Mouse (Mus musculus): Measurements from ENCODE around the gene Myadml2. TPM values are rescaled to one million over a fixed set of nuclear protein-coding genes. Genes with fewer than 3 reads are reported as not detected.
A peak's percentile ranks its signal among the peaks of the same experiment; 100 is the strongest.

The Myadml2 gene
- total and polyA plus RNA-seq, 2 experiments from 2014 or later: 1.5 to 3.2 TPM

DNA sequence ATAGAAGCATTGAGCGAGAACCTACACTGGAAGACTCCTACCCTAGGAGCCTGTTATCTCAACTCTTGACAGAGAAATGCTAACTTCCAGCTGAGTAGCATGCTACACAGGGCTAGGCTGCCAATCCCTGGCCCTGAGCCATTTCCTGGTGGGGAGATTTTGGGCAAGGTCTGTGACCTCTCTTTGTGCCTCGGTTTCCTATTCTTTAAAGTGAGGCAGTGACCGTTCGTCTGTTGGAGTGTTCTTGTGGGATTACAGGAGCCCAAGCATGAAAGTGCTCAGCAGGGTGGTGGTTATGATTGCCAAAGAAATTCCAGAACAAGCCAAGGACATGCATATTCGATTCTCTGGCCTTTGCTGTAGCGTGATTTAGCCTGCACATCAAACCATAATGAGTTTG lies 14.8 kb upstream of the Myadml2 start:
- WGBS: 37% methylated on average over 6 of the region's 6 CpGs
- H3K36me3 ChIP-seq (ENCODE audit: insufficient read depth): no peaks in the 10 kb centered on the region
- no peak overlapping the region for H3K4me2 ChIP-seq (ENCODE audit: low read depth)
- H3K4me1 ChIP-seq (ENCODE audit: insufficient read depth): no peaks in the 10 kb centered on the region
- no peak for DNase-seq
- no peak for ATAC-seq
- H3K27me3 ChIP-seq (ENCODE audit: insufficient read depth, low read length): peaks cover 53% of the 10 kb centered on the region
- H3K9ac ChIP-seq: no peak overlapping the region
- H3K4me3 ChIP-seq (ENCODE audit: low read depth, low read length): no peak overlapping the region
- H3K27ac ChIP-seq (ENCODE audit: low read depth, low read length): no peak overlapping the region
- H3K9me3 ChIP-seq (ENCODE audit: low read length): no peaks in the 10 kb centered on the region
- TF ChIP-seq CTCF (IDR thresholded peaks at IDR 0.05; ENCODE audit: low read depth): no peak

DNA sequence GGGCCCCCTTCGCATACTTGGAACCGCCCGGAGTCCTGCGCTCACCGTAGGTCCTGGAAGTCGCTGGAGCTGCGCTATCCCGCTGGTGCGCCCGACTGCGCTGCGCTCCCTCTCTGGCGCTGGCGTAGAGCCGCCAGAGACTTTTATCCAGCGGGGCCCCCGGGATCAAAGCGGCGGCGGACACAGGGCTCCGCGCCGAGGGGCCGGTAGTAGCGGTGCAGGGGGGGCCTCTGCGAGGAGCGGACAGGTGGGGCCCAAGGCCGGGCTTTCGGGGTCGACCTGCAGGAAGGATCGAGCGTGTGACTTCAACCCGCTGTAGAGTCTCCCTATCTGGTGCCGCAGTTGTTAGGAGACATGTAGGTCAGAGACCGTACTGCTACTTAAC lies 13.1 kb upstream of the Myadml2 start, which contains the start of gene Notum:
Gene Notum (minus strand): TSS at position 100 of the 385 bp plus-strand sequence.
- H3K27me3 ChIP-seq (ENCODE audit: insufficient read depth, low read length): peaks cover 64% of the 10 kb centered on the region
- TF ChIP-seq CTCF (IDR thresholded peaks at IDR 0.05; ENCODE audit: low read depth): no peak
- no peaks in the 10 kb centered on the region for H3K9me3 ChIP-seq (ENCODE audit: low read length)
- DNase-seq: no peak
- no peaks in the 10 kb centered on the region for H3K36me3 ChIP-seq (ENCODE audit: insufficient read depth)
- H3K4me2 ChIP-seq (ENCODE audit: low read depth): peak within 1 kb of the TSS; percentile 58
- WGBS: 1% methylated on average over 35 of the region's 35 CpGs
- H3K27ac ChIP-seq (ENCODE audit: low read depth, low read length): no peak within 1 kb of the TSS
- peak; percentile 16; the same call in 1 of the 2 replicates for ATAC-seq
- peak within 1 kb of the TSS; percentile 38 for H3K4me3 ChIP-seq (ENCODE audit: low read depth, low read length)
- H3K4me1 ChIP-seq (ENCODE audit: insufficient read depth): no peaks in the 10 kb centered on the region
- peak within 1 kb of the TSS; percentile 37; the same call in 1 of the 2 replicates for H3K9ac ChIP-seq

DNA sequence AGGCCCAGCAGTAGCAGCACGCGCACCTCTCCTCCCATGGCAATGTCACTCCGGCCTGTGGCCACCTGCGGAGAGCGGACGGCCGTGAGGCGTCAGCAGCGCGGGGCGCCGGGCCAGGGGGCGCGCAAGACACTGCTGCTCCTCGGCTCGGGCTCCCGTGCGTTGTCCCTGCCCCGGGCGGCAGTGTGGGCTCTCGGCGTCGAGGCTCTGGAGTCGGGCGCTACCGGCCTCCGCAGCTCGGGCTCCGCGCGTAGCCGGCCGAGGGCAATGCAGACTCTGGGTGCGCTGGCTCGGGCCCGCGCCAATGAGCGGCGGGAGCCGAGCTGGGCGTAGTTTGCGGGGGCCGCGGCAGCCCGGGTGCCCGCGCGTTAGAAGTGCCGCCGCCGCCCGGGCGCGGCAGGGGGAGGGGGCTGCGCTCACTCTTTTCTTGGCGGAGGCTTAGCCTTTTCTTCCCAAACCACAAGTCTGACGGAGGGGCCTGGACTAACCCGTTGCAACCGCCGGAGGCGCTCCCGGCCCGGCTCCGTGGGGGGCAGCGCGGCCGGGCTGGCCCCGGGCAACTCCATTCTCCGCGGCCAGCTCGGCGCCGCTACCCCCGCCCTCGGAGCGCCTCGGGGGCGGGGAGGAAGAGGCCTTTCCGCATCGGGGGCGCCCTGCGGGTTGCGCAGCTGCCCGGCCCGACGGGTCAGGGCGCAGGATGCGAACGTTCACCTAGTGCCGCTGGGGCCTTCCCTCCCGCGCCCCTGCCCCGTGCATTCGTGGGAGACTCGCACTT lies 12.5 kb upstream of the Myadml2 start:
- peak; percentile 84 for ATAC-seq
- Histone ChIP-seq H3K27ac (ENCODE audit: low read depth, low read length) (no peak overlapping the region), H3K4me1 (ENCODE audit: insufficient read depth) (no peaks in the 10 kb centered on the region), H3K9me3 (ENCODE audit: low read length) (no peaks in the 10 kb centered on the region), H3K9ac (peak overlapping the region; percentile 37; the same call in 1 of the 2 replicates), H3K27me3 (ENCODE audit: insufficient read depth, low read length) (peaks cover 64% of the 10 kb centered on the region), H3K36me3 (ENCODE audit: insufficient read depth) (no peaks in the 10 kb centered on the region), H3K4me2 (ENCODE audit: low read depth) (peak overlapping the region; percentile 58), H3K4me3 (ENCODE audit: low read depth, low read length) (peak overlapping the region; percentile 38)
- TF ChIP-seq CTCF (IDR thresholded peaks at IDR 0.05; ENCODE audit: low read depth): peak; percentile 25; the same call in 1 of the 2 replicates
- peak; percentile 53 for DNase-seq
- under 1% methylated on average over 91 of the region's 95 CpGs for WGBS

DNA sequence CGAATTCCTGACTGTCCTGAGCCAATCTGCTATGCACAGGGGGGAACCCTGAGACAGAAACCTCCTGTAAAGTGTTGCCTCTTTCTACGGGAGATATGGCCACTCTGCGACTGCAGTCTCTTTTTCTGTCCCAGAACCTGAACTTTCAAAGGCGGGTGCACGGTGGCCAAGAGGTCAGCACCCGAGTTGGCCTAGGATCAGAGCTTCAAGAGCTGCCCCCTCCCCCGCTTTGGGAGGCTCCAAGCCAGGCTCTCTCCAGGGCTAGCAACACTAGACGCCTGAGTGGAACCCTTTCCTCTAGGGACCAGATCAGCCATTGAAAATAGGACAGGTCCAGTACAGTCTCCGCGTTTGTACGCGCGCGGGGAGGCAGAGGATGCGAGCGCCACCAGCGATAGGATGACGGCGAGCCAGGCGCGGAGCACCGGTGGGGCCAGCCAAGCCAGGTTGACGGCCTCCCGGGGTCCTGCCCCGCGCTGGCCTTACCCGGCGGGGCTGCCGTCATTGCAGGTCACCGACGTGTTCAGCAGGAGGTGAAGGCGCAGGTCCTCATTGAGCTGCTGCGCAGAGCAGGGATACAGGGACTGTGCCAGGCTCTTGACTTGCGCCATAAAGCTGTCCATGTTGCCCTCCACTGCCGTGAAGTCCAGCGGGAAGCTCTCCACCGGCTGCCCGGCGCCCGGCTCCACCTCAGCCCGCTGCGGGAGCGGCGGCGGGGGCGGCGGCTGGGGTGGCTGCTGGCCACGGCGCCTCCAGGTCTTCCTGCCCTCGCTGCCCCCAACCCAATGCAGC lies 11.7 kb upstream of the Myadml2 start:
- WGBS: 3% methylated on average over 48 of the region's 50 CpGs
- no peak for ATAC-seq
- H3K9me3 ChIP-seq (ENCODE audit: low read length): no peaks in the 10 kb centered on the region
- H3K27me3 ChIP-seq (ENCODE audit: insufficient read depth, low read length): peaks cover 64% of the 10 kb centered on the region
- no peaks in the 10 kb centered on the region for H3K36me3 ChIP-seq (ENCODE audit: insufficient read depth)
- no peak overlapping the region for H3K27ac ChIP-seq (ENCODE audit: low read depth, low read length)
- peak overlapping the region; percentile 58 for H3K4me2 ChIP-seq (ENCODE audit: low read depth)
- H3K9ac ChIP-seq: peak overlapping the region; percentile 37; the same call in 1 of the 2 replicates
- TF ChIP-seq CTCF (IDR thresholded peaks at IDR 0.05; ENCODE audit: low read depth): no peak
- peak overlapping the region; percentile 38 for H3K4me3 ChIP-seq (ENCODE audit: low read depth, low read length)
- no peak for DNase-seq
- H3K4me1 ChIP-seq (ENCODE audit: insufficient read depth): no peaks in the 10 kb centered on the region

DNA sequence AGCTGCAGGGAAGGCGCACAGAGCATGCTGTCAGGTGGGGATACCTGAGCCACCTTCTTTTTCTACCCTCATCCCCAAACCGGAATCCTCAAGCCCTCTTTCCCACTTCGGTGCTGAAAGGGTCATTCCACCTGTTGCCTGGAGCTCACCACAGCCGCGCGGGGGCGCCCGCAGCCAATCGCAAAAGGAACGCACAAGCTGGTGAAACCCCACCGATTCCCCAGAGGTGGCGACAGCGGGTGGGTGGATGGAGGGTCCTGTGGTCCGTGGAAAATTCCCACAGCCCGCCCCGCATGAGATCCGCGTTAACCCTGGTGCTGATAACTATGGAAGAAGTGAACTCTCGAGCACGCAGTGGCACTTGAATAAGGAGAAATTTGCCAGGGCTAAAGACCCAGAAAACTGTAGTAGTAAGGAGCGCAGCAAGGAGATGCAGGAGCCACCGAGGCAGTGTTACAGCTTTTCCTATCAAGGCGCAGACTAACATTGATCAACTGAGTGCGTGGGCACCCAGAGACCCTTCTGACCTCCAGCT lies 11.0 kb upstream of the Myadml2 start:
- peaks cover 64% of the 10 kb centered on the region for H3K27me3 ChIP-seq (ENCODE audit: insufficient read depth, low read length)
- ATAC-seq: peak; percentile 42; the same call in 1 of the 2 replicates
- no peaks in the 10 kb centered on the region for H3K9me3 ChIP-seq (ENCODE audit: low read length)
- TF ChIP-seq CTCF (IDR thresholded peaks at IDR 0.05; ENCODE audit: low read depth): peak; percentile 84
- no peak overlapping the region for H3K4me3 ChIP-seq (ENCODE audit: low read depth, low read length)
- H3K27ac ChIP-seq (ENCODE audit: low read depth, low read length): no peak overlapping the region
- H3K36me3 ChIP-seq (ENCODE audit: insufficient read depth): no peaks in the 10 kb centered on the region
- peak; percentile 73 for DNase-seq
- no peaks in the 10 kb centered on the region for H3K4me1 ChIP-seq (ENCODE audit: insufficient read depth)
- 4% methylated on average over 24 of the region's 24 CpGs for WGBS
- H3K4me2 ChIP-seq (ENCODE audit: low read depth): no peak overlapping the region
- H3K9ac ChIP-seq: no peak overlapping the region

DNA sequence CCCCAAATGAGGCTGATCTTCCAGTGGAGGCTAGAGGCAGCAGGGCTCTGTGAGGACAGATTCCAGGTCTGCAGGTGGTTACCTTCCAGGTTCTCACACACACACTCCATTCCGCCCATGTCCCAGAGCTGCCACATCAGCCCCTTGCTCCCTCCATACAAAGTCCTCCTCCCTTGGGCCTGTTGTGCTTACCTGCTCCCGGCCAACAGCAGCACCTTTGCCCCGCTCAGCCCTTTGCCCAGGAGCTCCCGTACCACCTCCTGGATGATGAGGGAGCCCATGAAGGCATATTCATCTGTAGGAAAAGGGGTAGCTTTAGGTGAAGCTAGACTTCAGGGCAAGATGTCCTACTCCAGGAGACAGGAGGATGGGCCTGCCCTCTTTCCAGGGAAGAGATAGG lies 9.3 kb upstream of the Myadml2 start:
- DNase-seq (no peak), ATAC-seq (no peak)
- no peak overlapping the region for H3K9ac ChIP-seq
- H3K9me3 ChIP-seq (ENCODE audit: low read length): no peaks in the 10 kb centered on the region
- 89% methylated on average over 4 of the region's 4 CpGs for WGBS
- no peak overlapping the region for H3K4me3 ChIP-seq (ENCODE audit: low read depth, low read length)
- no peaks in the 10 kb centered on the region for H3K36me3 ChIP-seq (ENCODE audit: insufficient read depth)
- H3K4me2 ChIP-seq (ENCODE audit: low read depth): no peak overlapping the region
- no peaks in the 10 kb centered on the region for H3K4me1 ChIP-seq (ENCODE audit: insufficient read depth)
- H3K27ac ChIP-seq (ENCODE audit: low read depth, low read length): no peak overlapping the region
- TF ChIP-seq CTCF (IDR thresholded peaks at IDR 0.05; ENCODE audit: low read depth): no peak
- peaks cover 54% of the 10 kb centered on the region for H3K27me3 ChIP-seq (ENCODE audit: insufficient read depth, low read length)
